Mouse (Mus musculus): ENCODE data around the gene Ehmt1. TPM values are rescaled to one million over a fixed set of nuclear protein-coding genes. Genes with fewer than 3 reads are reported as not detected.

The Ehmt1 gene
- 49.7 and 53.4 TPM in 2 replicates for polyA plus RNA-seq (2014; fragmentation: Nextera tagmentation; extraction: Ambion mirVana)

- peak within 1 kb of the TSS; percentile 77 to 80 for H3K4me3 ChIP-seq (ENCODE audit: control insufficient read depth in 1 of 2, insufficient read depth in 1 of 2, low read depth in 1 of 2, low read length in 2 of 2)
- ATAC-seq (ENCODE audit: insufficient number of reproducible peaks, insufficient read depth, low FRiP score, low read depth), result peak; percentile 98
- H3K9me3 ChIP-seq (ENCODE audit: control insufficient read depth, low read length), result no peaks in the 10 kb centered on the region
- H3K4me2 ChIP-seq (ENCODE audit: low read length), result peak within 1 kb of the TSS; percentile 84
- H3K27ac ChIP-seq (replicated peaks in 1 of 2; ENCODE audit: control insufficient read depth in 1 of 2, insufficient read depth in 1 of 2, low read depth in 2 of 2, low read length in 2 of 2), result peak within 1 kb of the TSS; percentile 86 to 93
- H3K4me1 ChIP-seq (ENCODE audit: control insufficient read depth in 2 of 2, insufficient read depth in 2 of 2, low read length in 2 of 2), result peaks cover 2 to 12% of the 10 kb centered on the region in 2 experiments; a peak in 3 of 4 replicates
- under 1% methylated on average over 105 of the region's 112 CpGs for WGBS
- H3K27me3 ChIP-seq (ENCODE audit: control insufficient read depth, insufficient read depth, low read length), result no peaks in the 10 kb centered on the region
- peak within 1 kb of the TSS; percentile 93 for H3K9ac ChIP-seq (ENCODE audit: low read length)
- no peaks in the 10 kb centered on the region for H3K36me3 ChIP-seq (ENCODE audit: control insufficient read depth, insufficient read depth, low read length)
These were observed at the start of gene Ehmt1 for GRCm38 (mm10) chr2:24918930-24919838. Gene Ehmt1, minus strand, starts transcription at chr2:24919614.

- Histone ChIP-seq H3K4me2 (ENCODE audit: low read length) (peak within 1 kb of the TSS; percentile 85), H3K36me3 (ENCODE audit: control insufficient read depth, insufficient read depth, low read length) (peaks cover 61% of the 10 kb centered on the region), H3K4me3 (ENCODE audit: control insufficient read depth in 1 of 2, insufficient read depth in 1 of 2, low read depth in 1 of 2, low read length in 2 of 2) (peak within 1 kb of the TSS; percentile 91), H3K27ac (replicated peaks in 1 of 2; ENCODE audit: control insufficient read depth in 1 of 2, insufficient read depth in 1 of 2, low read depth in 2 of 2, low read length in 2 of 2) (0 out of 4 replicates have a peak within 1 kb of the TSS, but pooled peaks of 1 of the 2 experiments have one; percentile 8), H3K9ac (ENCODE audit: low read length) (peak within 1 kb of the TSS; percentile 90), H3K4me1 (ENCODE audit: control insufficient read depth in 2 of 2, insufficient read depth in 2 of 2, low read length in 2 of 2) (peaks cover 0 to 9% of the 10 kb centered on the region in 2 experiments; a peak in 2 of 4 replicates), H3K27me3 (ENCODE audit: control insufficient read depth, insufficient read depth, low read length) (no peaks in the 10 kb centered on the region), H3K9me3 (ENCODE audit: control insufficient read depth, low read length) (no peaks in the 10 kb centered on the region)
- peak; percentile 61; the same call in 1 of the 2 replicates for ATAC-seq (ENCODE audit: insufficient number of reproducible peaks, insufficient read depth, low FRiP score, low read depth)
- 2% methylated on average over 28 of the region's 28 CpGs for WGBS
These were observed 43.0 kb upstream of the Ehmt1 start, which contains the start of gene Dph7 for GRCm38 (mm10) chr2:24962304-24963000. Gene Dph7, plus strand, starts transcription at chr2:24962400.

GRCm38 (mm10) chr2:24960910-24961309 is 41.5 kb upstream of the Ehmt1 start:
- H3K9me3 ChIP-seq (ENCODE audit: control insufficient read depth, low read length), result no peaks in the 10 kb centered on the region
- no peak overlapping the region for H3K27ac ChIP-seq (replicated peaks in 1 of 2; ENCODE audit: control insufficient read depth in 1 of 2, insufficient read depth in 1 of 2, low read depth in 2 of 2, low read length in 2 of 2)
- H3K36me3 ChIP-seq (ENCODE audit: control insufficient read depth, insufficient read depth, low read length), result peaks cover 63% of the 10 kb centered on the region
- 23% methylated on average over 3 of the region's 3 CpGs for WGBS
- H3K4me2 ChIP-seq (ENCODE audit: low read length), result no peak overlapping the region
- H3K9ac ChIP-seq (ENCODE audit: low read length), result no peak overlapping the region
- no peak overlapping the region for H3K4me3 ChIP-seq (ENCODE audit: control insufficient read depth in 1 of 2, insufficient read depth in 1 of 2, low read depth in 1 of 2, low read length in 2 of 2)
- H3K27me3 ChIP-seq (ENCODE audit: control insufficient read depth, insufficient read depth, low read length), result no peaks in the 10 kb centered on the region
- ATAC-seq (ENCODE audit: insufficient number of reproducible peaks, insufficient read depth, low FRiP score, low read depth), result no peak
- H3K4me1 ChIP-seq (ENCODE audit: control insufficient read depth in 2 of 2, insufficient read depth in 2 of 2, low read length in 2 of 2), result peaks cover 0 to 9% of the 10 kb centered on the region in 2 experiments; a peak in 2 of 4 replicates

GRCm38 (mm10) chr2:24952537-24953055 is 33.2 kb upstream of the Ehmt1 start:
- H3K27ac ChIP-seq (replicated peaks in 1 of 2; ENCODE audit: control insufficient read depth in 1 of 2, insufficient read depth in 1 of 2, low read depth in 2 of 2, low read length in 2 of 2), result no peak overlapping the region
- peaks cover 59% of the 10 kb centered on the region for H3K36me3 ChIP-seq (ENCODE audit: control insufficient read depth, insufficient read depth, low read length)
- H3K4me2 ChIP-seq (ENCODE audit: low read length), result no peak overlapping the region
- H3K4me1 ChIP-seq (ENCODE audit: control insufficient read depth in 2 of 2, insufficient read depth in 2 of 2, low read length in 2 of 2), result peaks cover 3 to 15% of the 10 kb centered on the region in 2 experiments; a peak in 3 of 4 replicates
- H3K4me3 ChIP-seq (ENCODE audit: control insufficient read depth in 1 of 2, insufficient read depth in 1 of 2, low read depth in 1 of 2, low read length in 2 of 2), result no peak overlapping the region
- no peak overlapping the region for H3K9ac ChIP-seq (ENCODE audit: low read length)
- ATAC-seq (ENCODE audit: insufficient number of reproducible peaks, insufficient read depth, low FRiP score, low read depth), result no peak
- no peaks in the 10 kb centered on the region for H3K27me3 ChIP-seq (ENCODE audit: control insufficient read depth, insufficient read depth, low read length)
- no peaks in the 10 kb centered on the region for H3K9me3 ChIP-seq (ENCODE audit: control insufficient read depth, low read length)
- 69% methylated on average over 4 of the region's 4 CpGs for WGBS

GRCm38 (mm10) chr2:24950189-24950535 is 30.7 kb upstream of the Ehmt1 start:
- WGBS, result under 1% methylated on average over 31 of the region's 31 CpGs
- ATAC-seq (ENCODE audit: insufficient number of reproducible peaks, insufficient read depth, low FRiP score, low read depth), result no peak; the same call in 1 of the 2 replicates

GRCm38 (mm10) chr2:24949421-24950188 is 30.2 kb upstream of the Ehmt1 start, which contains the start of gene Zmynd19:
Gene Zmynd19, plus strand, starts transcription at chr2:24949792.
- WGBS, result under 1% methylated on average over 96 of the region's 108 CpGs
- peak within 1 kb of the TSS; percentile 90 for H3K9ac ChIP-seq (ENCODE audit: low read length)
- H3K4me2 ChIP-seq (ENCODE audit: low read length), result peak within 1 kb of the TSS; percentile 80
- peaks cover 3 to 15% of the 10 kb centered on the region in 2 experiments; a peak in 3 of 4 replicates for H3K4me1 ChIP-seq (ENCODE audit: control insufficient read depth in 2 of 2, insufficient read depth in 2 of 2, low read length in 2 of 2)
- no peaks in the 10 kb centered on the region for H3K27me3 ChIP-seq (ENCODE audit: control insufficient read depth, insufficient read depth, low read length)
- H3K27ac ChIP-seq (replicated peaks in 1 of 2; ENCODE audit: control insufficient read depth in 1 of 2, insufficient read depth in 1 of 2, low read depth in 2 of 2, low read length in 2 of 2), result peak within 1 kb of the TSS in 1 of 2 experiments; percentile 65; a peak in 1 of 4 replicates
- ATAC-seq (ENCODE audit: insufficient number of reproducible peaks, insufficient read depth, low FRiP score, low read depth), result peak; percentile 98
- peak within 1 kb of the TSS; percentile 68 to 93 for H3K4me3 ChIP-seq (ENCODE audit: control insufficient read depth in 1 of 2, insufficient read depth in 1 of 2, low read depth in 1 of 2, low read length in 2 of 2)
- H3K9me3 ChIP-seq (ENCODE audit: control insufficient read depth, low read length), result no peaks in the 10 kb centered on the region
- H3K36me3 ChIP-seq (ENCODE audit: control insufficient read depth, insufficient read depth, low read length), result peaks cover 30% of the 10 kb centered on the region

More at GRCm38 (mm10) chr2:24950189-24950535, 30.7 kb upstream of the Ehmt1 start:
- Histone ChIP-seq H3K4me3 (ENCODE audit: control insufficient read depth in 1 of 2, insufficient read depth in 1 of 2, low read depth in 1 of 2, low read length in 2 of 2) (peak overlapping the region; percentile 68 to 93), H3K27me3 (ENCODE audit: control insufficient read depth, insufficient read depth, low read length) (no peaks in the 10 kb centered on the region), H3K4me2 (ENCODE audit: low read length) (peak overlapping the region; percentile 80), H3K4me1 (ENCODE audit: control insufficient read depth in 2 of 2, insufficient read depth in 2 of 2, low read length in 2 of 2) (peaks cover 3 to 15% of the 10 kb centered on the region in 2 experiments; a peak in 3 of 4 replicates), H3K36me3 (ENCODE audit: control insufficient read depth, insufficient read depth, low read length) (peaks cover 36% of the 10 kb centered on the region), H3K9me3 (ENCODE audit: control insufficient read depth, low read length) (no peaks in the 10 kb centered on the region), H3K9ac (ENCODE audit: low read length) (peak overlapping the region; percentile 90), H3K27ac (replicated peaks in 1 of 2; ENCODE audit: control insufficient read depth in 1 of 2, insufficient read depth in 1 of 2, low read depth in 2 of 2, low read length in 2 of 2) (0 out of 4 replicates have a peak overlapping the region, but pooled peaks of 1 of the 2 experiments have one; percentile 65)

All from heart, embryonic 14.5 days (tissue).